Mouse (Mus musculus) liver, postnatal 0 days (tissue): ENCODE results near the gene Zfp11. TPM values are rescaled to one million over a fixed set of nuclear protein-coding genes. Genes with fewer than 3 reads are reported as not detected.
"Not testable (repeated sequence)": the region's sequence is repeated elsewhere in the genome, so short reads cannot be mapped to it uniquely, and the experiment has no call there.

Experiments
- ATAC-seq: fragments of 200-750 bp; cut with Nextera tagmentation; 2 replicates; pipeline ENCODE4 v1.8.0; 2017; ENCODE audit warnings: mild to moderate bottlenecking, moderate library complexity
- DNase-seq: peaks from one replicate; pipeline ENCODE4 v3.0.0-alpha.2; 2016
- H3K27ac ChIP-seq: fragments of 300-500 bp; sonication (generic); 2 replicates; pipeline ENCODE4 v1.5.1; 2014; ENCODE audit warnings: antibody characterized with exemption, moderate library complexity, mild to moderate bottlenecking, low read depth
- H3K27me3 ChIP-seq: fragments of 300-500 bp; sonication (generic); 2 replicates; pipeline ENCODE4 v1.6.1; 2014; ENCODE audit warnings: low read length, control low read depth, mixed read lengths; ENCODE audit not compliant: insufficient read depth
- H3K36me3 ChIP-seq: fragments of 300-500 bp; sonication (generic); replicated peaks from 2 replicates; pipeline ENCODE4 v1.6.1; 2014; ENCODE audit warnings: mild to moderate bottlenecking, control low read depth, low read length, moderate library complexity, mixed read lengths; ENCODE audit not compliant: insufficient read depth
- H3K4me1 ChIP-seq: fragments of 300-500 bp; sonication (generic); 2 replicates; pipeline ENCODE4 v1.6.1; 2014; ENCODE audit warnings: antibody characterized with exemption, mild to moderate bottlenecking, control low read depth; ENCODE audit not compliant: insufficient read depth
- H3K4me2 ChIP-seq: fragments of 300-500 bp; sonication (generic); 2 replicates; pipeline ENCODE4 v1.6.1; 2014; ENCODE audit warnings: low read depth, mild to moderate bottlenecking, low read length, moderate library complexity, mixed read lengths
- H3K4me3 ChIP-seq: fragments of 300-500 bp; sonication (generic); 2 replicates; pipeline ENCODE4 v1.5.1; 2014; ENCODE audit warnings: low read depth, low read length
- H3K9ac ChIP-seq: fragments of 300-500 bp; sonication (generic); replicated peaks from 2 replicates; pipeline ENCODE4 v1.6.1; 2014; ENCODE audit warnings: mild to moderate bottlenecking, moderate library complexity
- H3K9me3 ChIP-seq: fragments of 300-500 bp; sonication (generic); 2 replicates; pipeline ENCODE4 v1.6.1; 2016; ENCODE audit warnings: mild to moderate bottlenecking, control low read depth, low read length, mixed read lengths
- CTCF ChIP-seq: sonication (generic); IDR thresholded peaks from 2 replicates; pipeline ENCODE4 v1.5.1; 2016; ENCODE audit warnings: antibody characterized with exemption, low read depth
- EP300 ChIP-seq: IDR thresholded peaks from 2 replicates; pipeline ENCODE4 v1.6.1; 2016; ENCODE audit warnings: antibody characterized with exemption, low read depth, mild to moderate bottlenecking
- WGBS: fragments of 180-500 bp; shearing (Covaris S2); extraction: QIAGEN DNeasy Blood & Tissue Kit; methylation state at CpG from one replicate; pipeline ENCODE4 v1.1.7; 2014; ENCODE audit not compliant: insufficient replicate concordance; 5-methylcytosine and 5-hydroxymethylcytosine counted together
- polyA plus RNA-seq: library from polyadenylated mRNA; unstranded; fragments of >200 nt; fragmentation: Nextera tagmentation; extraction: Ambion mirVana; gene quantifications from 2 replicates; pipeline ENCODE4 v1.2.1, GENCODE M21; 2015

Zfp11 gene
- polyA plus RNA-seq, 1 experiment from 2014 or later, result 0.54 TPM

GRCm38 (mm10) chr5:129626099-129626498, 43.8 kb downstream of the Zfp11 start:
- Histone ChIP-seq H3K9me3 (no peaks in the 10 kb centered on the region), H3K4me1 (no peaks in the 10 kb centered on the region), H3K36me3 (no peaks in the 10 kb centered on the region), H3K27me3 (no peaks in the 10 kb centered on the region), H3K4me2 (no peak overlapping the region), H3K4me3 (no peak overlapping the region), H3K9ac (no peak overlapping the region), H3K27ac (no peak overlapping the region)
- DNase-seq (no peak), ATAC-seq (no peak)
- TF ChIP-seq EP300, result no peak
- no peak for TF ChIP-seq CTCF
- 78% methylated on average over 6 of the region's 6 CpGs for WGBS

GRCm38 (mm10) chr5:129621361-129621760, 48.5 kb downstream of the Zfp11 start:
- TF ChIP-seq CTCF, result no peak
- Histone ChIP-seq H3K9ac (no peak overlapping the region), H3K27ac (no peak overlapping the region), H3K4me1 (no peaks in the 10 kb centered on the region), H3K4me3 (no peak overlapping the region), H3K9me3 (no peaks in the 10 kb centered on the region), H3K4me2 (peak overlapping the region; percentile 22; the same call in 1 of the 2 replicates), H3K27me3 (no peaks in the 10 kb centered on the region), H3K36me3 (no peaks in the 10 kb centered on the region)
- WGBS, result 58% methylated on average over 5 of the region's 5 CpGs
- ATAC-seq (no peak), DNase-seq (no peak)

- TF ChIP-seq CTCF, result peak; percentile 43
- DNase-seq, H3K4me3 ChIP-seq, H3K9me3 ChIP-seq, H3K27me3 ChIP-seq, H3K27ac ChIP-seq, H3K36me3 ChIP-seq, H3K9ac ChIP-seq, H3K4me2 ChIP-seq, H3K4me1 ChIP-seq: not testable (repeated sequence)
- WGBS, result 45% methylated on average over 9 of the region's 9 CpGs
- 0 out of 2 replicates have a peak, but pooled peaks have one; percentile 35 for ATAC-seq
Measured at GRCm38 (mm10) chr5:129620600-129620999, 49.3 kb downstream of the Zfp11 start.

- Histone ChIP-seq H3K4me1 (no peaks in the 10 kb centered on the region), H3K27ac (no peak overlapping the region), H3K9me3 (no peaks in the 10 kb centered on the region), H3K36me3 (no peaks in the 10 kb centered on the region), H3K9ac (no peak overlapping the region), H3K27me3 (no peaks in the 10 kb centered on the region), H3K4me3 (no peak overlapping the region), H3K4me2 (no peak overlapping the region)
- WGBS, result 11% methylated on average over 1 of the region's 1 CpGs
- DNase-seq (peak; percentile 77), ATAC-seq (peak; percentile 53; the same call in 1 of the 2 replicates)
- TF ChIP-seq CTCF (peak; percentile 83), EP300 (no peak)
Measured at GRCm38 (mm10) chr5:129611060-129611459, 58.8 kb downstream of the Zfp11 start.

GRCm38 (mm10) chr5:129607476-129607875, 62.4 kb downstream of the Zfp11 start:
- ATAC-seq (no peak), DNase-seq (no peak)
- no peaks in the 10 kb centered on the region for H3K36me3 ChIP-seq
- H3K4me2 ChIP-seq, result no peak overlapping the region
- TF ChIP-seq EP300 (no peak), CTCF (no peak)
- no peak overlapping the region for H3K9ac ChIP-seq
- no peaks in the 10 kb centered on the region for H3K9me3 ChIP-seq
- no peaks in the 10 kb centered on the region for H3K4me1 ChIP-seq
- H3K27me3 ChIP-seq, result no peaks in the 10 kb centered on the region
- 76% methylated on average over 8 of the region's 8 CpGs for WGBS
- no peak overlapping the region for H3K4me3 ChIP-seq
- H3K27ac ChIP-seq, result no peak overlapping the region

Other genes starting within 250 kb of the Zfp11 start
- gene Sfswap, start 168.9 kb downstream of the Zfp11 start, polyA plus RNA-seq, result 10.6 and 11.0 TPM in 2 replicates
- 0.07 and 0.11 TPM in 2 replicates for gene Mmp17, start 85.9 kb downstream of the Zfp11 start, polyA plus RNA-seq
- not detected in 2 replicates for gene Sept14, start 38.4 kb upstream of the Zfp11 start, polyA plus RNA-seq
- gene Mrps17, start 45.4 kb upstream of the Zfp11 start, polyA plus RNA-seq, result 124 and 130 TPM in 2 replicates
- 30.5 and 32.2 TPM in 2 replicates for gene Nipsnap2, start 55.0 kb upstream of the Zfp11 start, polyA plus RNA-seq
- 18.4 and 20.5 TPM in 2 replicates for gene Psph, start 117.3 kb upstream of the Zfp11 start, polyA plus RNA-seq
- gene Sumf2, start 176.9 kb upstream of the Zfp11 start, polyA plus RNA-seq, result 12.4 and 14.8 TPM in 2 replicates
- 955 and 988 TPM in 2 replicates for gene Chchd2, start 217.4 kb upstream of the Zfp11 start, polyA plus RNA-seq
- gene Zbed5, start 225.6 kb upstream of the Zfp11 start, polyA plus RNA-seq, result 3.3 and 3.7 TPM in 2 replicates
- gene Phkg1, start 228.4 kb upstream of the Zfp11 start, polyA plus RNA-seq, result 0.08 and 0.20 TPM in 2 replicates
- gene Nupr1l, start 238.4 kb upstream of the Zfp11 start, polyA plus RNA-seq, result 1.4 TPM in 2 replicates